Mouse (Mus musculus) adrenal gland, adult (tissue): ENCODE data around the gene Gpam.

Source experiments
- DNase-seq, 2 experiments: peaks; one replicate each; pipeline ENCODE4 v3.0.0; 2022 to 2023; ENCODE audit warnings: low spot score in 1 of 2; ENCODE audit not compliant: inconsistent age in 2 of 2

The Gpam gene

DNA sequence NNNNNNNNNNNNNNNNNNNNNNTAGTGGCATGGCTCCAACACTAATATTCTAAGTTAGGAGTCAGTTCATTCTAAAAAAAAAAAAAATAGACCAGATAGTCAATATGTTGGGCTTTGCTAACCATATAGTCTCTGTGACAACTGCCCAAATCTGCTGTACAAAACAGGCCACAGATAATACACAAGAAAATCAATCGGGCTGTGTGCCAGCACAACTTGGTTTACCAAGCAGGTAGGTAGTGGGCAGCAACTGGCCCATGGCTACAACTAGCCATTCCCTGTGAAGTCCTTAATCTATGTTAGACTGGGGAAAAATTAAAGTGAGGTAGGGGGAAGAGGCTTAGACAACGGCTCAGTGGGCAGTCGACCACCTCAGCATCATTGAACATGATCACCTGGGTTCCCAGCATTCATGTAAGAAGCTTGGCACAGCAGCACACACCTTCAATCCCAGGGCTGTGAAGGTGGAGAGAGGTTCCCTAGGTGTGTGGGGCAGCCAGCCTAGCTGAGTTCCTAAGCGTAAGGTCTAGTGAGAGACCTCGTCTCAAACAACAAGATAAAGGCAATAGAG lies 12.1 kb downstream of the Gpam start:
- DNase-seq = no peak

DNA sequence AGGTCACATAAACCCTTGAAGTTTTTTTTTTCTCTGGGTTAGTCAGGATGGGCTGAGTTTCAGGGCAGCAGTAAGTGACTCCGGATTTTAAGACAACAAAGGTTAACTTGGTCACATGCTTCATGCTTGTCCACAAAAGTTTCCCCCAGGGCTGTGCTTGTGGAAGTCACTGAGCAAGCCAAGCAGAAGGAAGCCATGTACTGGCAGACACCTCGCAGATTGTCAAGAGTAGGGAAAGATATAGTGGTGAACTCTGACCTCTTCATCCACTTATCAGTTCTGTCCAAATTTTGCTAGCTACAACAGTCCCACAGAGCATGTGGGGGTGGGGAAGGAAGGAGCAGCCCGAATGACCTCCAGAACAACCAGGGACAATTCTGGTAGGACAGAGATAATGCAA lies 19.1 kb downstream of the Gpam start:
- DNase-seq = no peak

DNA sequence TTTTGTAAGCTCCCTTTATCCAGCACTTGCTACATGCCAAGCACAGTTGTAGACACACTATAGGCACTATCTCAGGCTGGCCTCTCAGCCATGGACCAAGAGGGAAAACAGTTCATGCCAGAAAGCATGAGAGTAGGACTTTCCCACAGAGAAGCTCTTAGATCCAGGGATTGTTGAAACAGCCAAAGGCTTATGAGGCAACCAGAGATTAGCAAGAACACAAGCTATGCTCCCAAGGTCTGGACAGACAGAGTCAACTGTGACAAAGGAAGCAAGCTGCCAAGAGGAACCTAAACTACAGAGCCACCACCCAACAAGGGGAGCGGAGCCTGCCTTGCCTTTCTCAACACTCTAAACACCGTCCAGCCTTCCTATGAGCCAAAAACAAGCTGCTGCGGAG lies 21.1 kb downstream of the Gpam start:
- DNase-seq = peak in 1 of 2 experiments; percentile 79

DNA sequence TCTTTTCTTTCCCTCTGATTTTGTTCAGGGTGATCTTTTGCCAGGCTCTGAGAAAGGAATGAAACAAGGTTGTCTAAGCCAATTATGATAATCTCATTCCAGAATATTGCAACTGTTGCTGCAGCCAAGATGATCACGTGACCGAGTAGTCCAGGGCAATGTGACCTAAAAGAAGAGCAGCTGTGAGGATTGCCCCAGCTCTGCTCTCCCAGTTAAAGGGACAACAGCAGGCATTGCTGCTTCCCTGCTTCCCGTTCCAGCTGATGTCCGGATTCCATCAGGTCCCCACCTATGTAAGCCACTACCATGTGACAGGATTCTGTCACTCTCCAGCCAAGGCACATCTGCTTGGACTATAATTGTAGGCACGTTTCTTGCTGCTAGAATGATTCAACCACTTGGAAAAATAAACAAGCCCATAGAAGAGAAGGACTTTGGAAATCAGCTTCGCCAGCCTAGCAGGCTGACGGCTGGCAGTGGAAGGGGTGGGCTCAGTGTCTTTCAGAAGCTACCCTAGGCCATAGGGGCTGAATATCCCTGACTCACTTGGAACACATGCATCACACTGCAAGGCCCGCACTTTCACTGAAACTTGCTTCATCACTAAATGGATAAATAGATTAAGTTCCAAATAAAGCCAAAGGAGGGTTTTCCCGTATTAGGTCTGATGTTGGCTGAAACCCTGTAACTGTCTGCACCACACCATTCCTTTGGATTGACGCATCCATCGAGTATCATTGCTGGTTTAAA lies 23.8 kb downstream of the Gpam start:
- peak in 1 of 2 experiments; percentile 90 for DNase-seq

DNA sequence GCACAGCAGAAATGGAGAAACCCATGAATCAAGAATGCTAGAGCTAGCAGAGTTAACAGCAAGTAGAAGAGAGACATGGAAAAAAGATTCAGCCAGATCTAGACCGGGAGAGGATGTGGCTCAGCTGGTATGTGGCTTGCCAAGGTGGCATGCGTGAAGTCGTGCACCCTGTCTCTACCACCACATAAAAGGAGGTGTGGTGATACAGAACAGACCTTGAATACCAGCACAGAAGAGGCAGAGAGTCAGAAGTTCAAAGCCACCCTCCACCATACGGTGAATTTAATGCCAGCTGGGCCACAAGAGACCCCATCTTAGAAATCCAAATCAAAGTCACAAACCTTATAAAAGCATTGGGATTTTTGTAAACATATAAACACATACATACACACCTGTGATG lies 25.4 kb downstream of the Gpam start:
- DNase-seq = peak in 1 of 2 experiments; percentile 60

DNA sequence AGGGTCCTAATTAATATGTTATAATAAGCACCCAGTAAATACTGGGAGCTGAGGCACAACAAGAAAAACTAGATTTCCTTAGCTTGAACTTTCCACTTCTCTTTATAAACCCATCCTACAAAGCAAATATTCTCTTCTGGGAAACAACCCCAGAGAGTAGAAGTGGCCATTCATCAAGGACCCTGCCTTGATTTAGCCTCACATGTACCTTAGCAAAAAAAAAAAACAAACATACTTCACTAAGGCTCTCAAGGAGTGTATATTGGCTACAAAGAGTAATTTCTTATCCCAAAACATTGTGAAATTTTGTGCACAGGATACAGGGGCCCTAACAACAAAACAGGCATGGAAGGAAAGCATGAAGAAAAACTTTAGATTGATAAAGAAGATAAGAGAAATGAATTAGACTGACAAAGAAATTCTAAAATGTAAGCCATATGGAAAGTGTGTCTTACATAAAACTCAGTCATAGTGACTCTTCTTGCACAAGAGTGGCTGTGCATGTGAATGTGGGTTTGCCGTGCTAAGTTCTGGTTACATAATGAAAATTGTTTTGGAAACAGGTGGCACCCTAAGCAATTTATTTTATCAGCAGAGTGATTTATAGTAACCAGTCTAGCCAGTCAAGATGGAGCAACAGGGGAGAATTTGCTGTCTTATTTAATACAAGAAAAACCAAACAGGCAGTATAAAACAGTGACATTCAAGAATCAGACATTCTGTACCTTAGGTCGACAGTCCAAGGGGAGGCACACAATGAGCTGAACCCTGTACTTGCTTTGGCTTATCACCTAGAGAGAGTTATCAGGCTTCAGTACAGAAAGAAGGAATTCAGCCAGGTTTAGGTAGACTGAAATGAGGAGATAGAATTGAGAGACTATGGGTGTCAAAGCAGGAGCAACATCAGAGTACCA lies 26.6 kb downstream of the Gpam start:
- DNase-seq = peak in 1 of 2 experiments; percentile 64

DNA sequence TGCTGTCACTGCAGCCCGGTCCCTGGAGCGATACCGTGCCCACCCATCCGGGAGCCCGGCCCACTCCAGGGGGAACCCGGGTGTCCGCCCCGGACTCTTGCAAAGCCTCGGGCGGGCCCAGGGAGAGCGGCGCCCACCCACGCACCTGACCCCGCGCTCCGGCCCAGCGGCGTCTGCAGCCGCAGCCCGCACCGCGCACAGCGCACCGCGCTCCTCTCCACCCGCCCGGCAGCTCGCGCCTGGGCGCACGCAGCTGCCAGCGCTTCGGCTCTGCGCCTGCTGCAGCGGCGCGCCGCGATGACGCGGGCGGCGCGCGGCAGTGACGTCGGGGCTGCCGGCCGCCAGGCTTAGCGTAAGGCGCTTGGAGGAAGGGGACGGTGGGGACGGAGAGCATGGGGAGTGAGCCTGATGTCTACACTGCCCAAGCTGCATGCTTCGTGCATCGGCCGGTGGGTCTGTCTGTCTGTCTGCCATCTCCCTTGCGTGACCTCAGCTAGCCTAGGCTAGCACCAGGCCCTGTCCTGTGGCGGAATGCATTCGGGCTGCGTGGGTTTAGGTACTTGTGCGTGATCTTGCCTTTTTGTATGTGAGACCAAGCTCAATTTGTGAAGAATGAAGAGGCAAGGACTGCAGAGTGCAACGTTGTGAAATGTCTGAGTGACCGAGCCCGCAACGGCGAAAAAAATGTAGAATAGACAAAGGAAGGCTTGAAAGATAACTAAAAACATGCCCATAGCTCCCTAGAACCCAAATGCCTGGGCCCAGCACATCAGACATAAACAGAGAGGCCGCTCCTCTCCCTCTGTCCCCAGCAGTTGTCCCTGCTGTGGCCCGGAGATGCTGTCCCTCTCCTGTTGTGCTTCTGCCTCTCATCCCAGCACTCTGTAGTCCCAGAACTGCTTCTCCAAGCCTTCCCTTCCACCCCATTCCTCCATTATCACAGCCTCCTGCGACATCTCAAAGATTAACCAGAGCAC lies 27.6 kb downstream of the Gpam start:
- peak; percentile 86 to 94 for DNase-seq

DNA sequence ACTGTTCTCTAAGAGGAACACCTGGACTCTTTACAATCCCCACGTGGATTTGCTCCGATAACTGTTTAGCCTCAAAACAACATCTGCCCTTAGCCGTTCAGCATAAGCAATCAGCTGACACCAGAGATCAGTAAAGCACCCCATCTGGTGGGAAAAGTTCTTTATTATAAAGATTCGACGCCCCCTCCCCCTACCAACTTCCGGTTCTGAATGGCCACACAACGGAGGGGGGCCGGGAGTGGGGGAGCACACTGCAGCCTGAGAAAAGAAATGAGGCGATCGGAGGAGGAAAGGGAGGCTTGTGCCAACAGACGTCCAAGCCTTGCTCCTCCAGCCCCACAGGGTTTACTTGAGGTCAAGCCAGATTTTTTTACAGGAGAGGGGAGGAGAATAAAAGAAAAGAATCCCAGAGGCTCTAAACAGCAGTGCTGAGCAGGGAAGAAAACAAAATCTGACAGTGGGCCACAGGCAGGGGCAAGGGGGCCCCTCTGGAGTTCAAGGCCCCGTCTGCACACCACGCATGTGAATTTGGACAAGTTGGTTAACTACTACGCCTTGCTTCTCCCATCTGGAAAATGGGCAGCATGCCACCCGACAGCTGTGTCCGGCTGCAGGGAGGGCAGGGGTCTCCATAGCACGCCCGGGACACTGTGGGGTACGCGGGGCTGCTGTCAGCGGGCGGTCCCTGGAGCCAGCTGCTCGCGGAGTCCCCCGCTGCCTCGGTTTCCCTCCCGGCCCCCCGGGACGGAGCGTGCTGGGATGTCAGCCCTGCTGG lies 28.4 kb downstream of the Gpam start:
- peak; percentile 63 to 87 for DNase-seq

DNA sequence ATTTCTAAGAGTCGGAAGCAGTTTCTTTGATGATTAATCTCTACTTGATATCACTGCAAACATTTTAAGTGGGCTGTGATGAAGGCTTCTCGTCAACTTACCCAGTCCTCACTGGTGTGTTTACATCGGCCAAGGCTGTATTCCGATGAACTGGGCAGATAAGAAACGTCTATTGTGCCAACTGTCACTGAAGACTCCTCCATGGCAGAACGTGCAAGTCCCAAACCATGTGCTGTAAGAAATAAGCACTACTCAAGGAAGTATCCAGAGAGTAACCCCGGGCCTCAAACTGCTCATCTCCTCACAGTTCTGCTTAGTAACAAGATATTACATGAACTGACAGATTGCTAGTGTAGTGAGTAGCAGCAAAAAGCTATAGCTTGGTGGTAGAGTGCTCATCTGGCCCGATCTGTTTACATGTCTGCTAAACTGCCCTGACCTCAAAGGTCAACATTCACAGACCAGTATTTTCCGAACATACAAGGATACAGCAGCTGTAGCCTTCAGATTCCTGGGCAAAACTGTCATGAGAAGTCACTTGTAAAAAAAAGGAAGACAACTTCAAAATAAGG lies 29.6 kb downstream of the Gpam start:
- peak in 1 of 2 experiments; percentile 75 for DNase-seq

DNA sequence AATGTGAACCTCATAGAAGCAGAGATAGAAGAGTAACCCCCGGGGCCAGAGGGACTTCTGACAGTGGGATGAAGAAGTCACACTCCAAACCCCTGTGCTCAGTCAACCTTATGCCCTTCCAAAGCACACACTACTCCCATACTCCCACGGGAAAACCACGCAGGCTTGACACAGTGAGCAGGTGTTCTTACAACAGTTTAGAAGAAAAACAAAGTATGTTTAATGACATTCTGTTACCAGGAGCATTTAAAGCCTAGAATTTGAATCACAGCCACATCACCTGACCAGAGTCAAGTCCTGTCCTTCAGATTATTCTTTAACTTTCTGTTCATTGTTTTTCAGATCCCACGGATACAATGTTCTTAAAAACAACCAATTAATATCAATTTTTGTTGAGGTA lies 30.4 kb downstream of the Gpam start:
- DNase-seq = no peak

DNA sequence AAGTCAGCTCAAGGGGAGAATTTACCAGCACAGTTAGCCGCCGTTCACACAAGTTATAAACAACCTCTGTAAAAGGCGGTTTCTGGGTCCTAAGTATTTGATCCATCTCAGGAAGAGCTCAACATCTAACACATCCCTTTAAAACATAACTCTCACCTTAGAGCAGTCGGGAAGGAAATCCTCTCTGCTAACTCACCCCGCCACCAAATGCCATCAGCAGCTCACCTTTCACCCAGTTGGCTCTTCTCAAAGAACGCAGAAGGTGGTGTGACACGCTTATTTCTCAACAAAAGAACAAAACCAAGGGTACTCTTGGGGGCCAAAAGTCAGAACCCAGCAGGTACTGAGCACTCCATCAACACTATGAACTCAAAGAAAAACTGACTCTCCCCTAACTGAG lies 31.5 kb downstream of the Gpam start:
- peak; percentile 24 to 64 for DNase-seq

DNA sequence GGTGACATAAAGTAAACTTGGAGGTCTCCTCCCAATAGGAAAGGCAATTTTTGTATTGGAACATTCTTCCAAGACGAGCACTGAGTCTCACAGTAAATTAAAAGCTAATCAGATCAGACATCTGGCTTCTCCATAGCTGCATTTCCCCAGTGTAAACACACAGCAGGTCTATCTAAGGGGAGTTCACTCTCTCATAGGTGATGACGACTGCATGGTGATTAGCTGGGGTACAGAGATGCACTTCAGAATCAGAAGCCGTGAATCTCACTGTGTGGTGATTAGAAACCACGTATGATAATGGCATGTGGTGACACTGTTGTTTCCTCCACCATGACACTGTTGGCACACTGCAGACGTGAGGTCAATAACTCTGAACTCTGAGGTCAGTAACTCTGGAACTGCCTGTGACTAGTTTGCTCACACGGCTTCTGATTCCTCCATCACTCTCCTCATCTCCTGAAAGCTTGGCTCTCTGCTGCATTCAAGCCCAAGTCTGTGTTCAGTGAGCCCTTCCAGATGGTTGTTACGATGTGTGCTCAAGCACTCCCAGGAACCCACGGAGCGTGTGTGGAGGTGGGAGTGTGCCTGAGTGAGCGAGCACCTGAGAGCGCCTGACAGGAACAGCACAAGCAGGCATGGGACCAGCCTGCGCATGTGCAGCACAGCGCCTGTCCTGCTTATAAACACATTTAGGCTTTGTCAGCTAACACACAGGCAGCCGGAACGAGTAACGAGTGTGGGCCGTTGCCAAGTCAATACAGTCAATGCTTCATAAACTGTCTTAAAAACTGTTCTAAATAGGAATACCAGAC lies 35.2 kb downstream of the Gpam start:
- DNase-seq = no peak

DNA sequence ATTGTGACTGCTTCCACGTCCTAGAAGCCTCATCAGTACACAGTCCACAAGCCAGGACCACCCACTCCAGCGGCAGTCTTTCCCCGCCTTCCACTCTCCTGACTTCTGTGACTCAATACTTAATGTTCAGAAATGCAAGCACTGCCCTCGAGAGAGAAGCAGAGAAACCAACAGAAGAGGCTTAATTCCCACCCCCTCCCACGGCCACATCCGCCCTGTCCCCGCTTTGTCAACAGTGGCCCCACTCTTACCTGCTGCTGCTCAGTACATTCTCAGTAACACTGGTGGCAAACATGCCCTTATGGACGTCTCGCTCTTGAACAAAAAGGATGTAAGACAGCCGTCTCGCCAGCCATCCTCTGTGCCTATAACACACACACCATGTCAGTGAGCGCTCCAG lies 36.2 kb downstream of the Gpam start:
- no peak for DNase-seq

DNA sequence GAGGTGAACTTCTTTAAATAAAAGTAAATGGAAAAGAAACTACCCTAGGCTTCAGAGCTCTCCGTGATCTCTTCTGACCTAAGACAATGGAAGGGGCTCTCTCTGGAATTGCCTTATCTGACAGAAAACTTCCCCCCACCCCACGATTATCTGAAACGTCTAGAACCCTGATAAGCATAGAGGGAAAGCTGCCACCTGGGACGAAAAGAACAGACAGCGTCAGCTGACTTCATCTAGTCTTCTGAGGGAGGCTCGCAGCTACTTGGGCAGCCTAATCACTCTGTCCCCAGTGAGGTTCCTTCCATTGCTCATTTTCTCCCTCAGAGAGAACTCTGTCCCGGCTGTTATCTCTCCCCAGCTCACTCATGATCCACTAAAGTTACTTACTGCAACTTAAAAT lies 36.9 kb downstream of the Gpam start:
- DNase-seq = no peak

DNA sequence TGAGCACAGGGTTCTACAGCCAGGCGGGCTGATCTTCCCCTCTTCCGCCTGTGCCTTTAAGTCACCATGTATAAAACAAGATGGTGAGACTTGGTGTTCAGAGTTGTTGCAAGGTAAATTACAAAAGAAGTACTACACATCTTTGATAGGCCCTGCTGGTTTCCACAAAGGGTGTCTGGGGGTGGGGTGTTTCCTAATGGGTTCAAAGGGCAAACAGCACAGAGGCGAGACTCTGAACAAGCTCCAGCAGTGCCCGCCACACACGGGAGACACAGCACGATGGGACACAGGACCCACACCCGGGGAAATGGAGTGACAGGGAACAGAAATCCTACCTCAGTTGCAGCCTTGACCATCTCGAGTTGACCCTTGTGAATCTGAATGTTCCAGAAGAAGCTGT lies 39.3 kb downstream of the Gpam start:
- no peak for DNase-seq

DNA sequence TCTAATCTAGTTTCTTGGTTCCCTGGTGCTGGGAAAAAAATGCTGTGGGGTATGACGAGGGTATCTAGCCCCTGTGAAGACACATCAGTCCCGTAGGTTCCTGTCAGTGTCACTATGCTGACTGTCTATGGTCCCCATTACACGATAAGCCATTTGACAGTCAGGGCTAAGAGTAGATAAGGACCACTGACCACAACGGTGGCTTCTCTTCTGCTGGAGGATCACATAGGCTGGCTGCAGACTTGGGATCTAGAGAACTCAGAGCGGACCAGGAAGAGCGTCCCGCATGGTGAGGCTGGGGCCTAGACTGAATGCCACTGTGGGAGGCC lies 41.2 kb downstream of the Gpam start:
- no peak for DNase-seq

DNA sequence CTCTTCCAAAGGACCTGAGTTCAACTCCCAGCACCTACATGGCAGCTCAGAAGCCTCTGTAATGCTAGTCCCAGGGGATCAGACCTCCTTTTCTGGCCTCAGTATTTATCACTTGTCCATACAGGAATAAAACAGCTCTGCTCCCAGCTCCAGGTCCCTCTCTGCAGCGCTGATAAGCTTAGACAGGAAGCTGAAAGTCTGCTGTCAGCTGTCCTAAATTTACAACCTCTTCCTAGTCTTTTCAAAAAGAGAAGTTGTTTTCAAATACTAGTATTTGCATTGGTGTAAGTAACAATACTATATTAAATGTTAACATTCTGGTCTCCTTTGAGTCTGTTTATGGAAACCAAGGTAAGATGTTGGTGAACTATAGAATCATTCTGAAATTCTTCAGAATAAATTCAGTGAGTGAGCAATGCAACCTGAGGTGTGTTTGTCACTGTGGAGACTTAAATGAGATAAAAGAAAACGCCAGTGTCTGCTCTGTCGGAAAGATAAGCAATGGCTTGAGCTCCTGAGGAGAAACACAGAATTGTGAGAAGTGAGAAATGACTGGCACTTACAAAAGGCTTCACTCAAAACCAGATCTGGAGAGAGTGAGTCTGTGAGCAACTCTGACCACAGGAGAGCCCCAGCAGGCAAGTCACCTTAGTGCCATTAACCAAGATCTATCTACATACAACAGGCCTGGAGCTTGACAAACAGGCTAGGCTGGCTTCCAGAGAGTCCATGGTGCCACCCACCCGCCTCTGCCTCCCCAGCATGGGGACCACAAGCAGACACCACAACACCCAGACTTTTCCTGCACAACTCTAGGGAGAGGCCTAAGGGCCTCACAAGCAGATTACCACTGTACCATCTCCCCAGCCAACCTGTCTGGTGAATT lies 41.8 kb downstream of the Gpam start:
- no peak for DNase-seq

DNA sequence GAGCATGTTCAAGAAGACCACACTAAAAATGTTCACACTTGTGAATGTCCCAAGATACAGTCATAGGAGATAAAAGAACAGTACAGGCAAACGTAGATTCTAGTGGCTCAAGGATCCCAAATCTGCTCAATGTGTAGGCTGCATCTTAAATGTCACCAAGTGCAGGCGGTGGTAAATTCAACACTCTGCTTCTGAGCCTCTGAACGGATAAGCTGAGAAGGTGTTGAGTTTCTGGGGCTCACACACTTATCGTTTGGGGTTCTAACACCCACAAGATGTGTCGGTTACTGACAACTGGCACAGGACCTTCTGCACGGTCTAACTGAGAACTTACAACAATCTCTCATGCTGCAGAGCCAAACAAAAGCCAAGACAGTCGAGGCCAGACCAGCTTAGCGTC lies 50.2 kb downstream of the Gpam start:
- DNase-seq = no peak
